Mouse (Mus musculus) ES-E14 (cell line): Measurements from ENCODE around the gene Cdkn1a.

Experiments
- CHD2 ChIP-seq: IDR thresholded peaks from 2 replicates; pipeline ENCODE4 v1.6.1; 2014; ENCODE audit warnings: mild to moderate bottlenecking, low read depth, low read length, inconsistent platforms
- HCFC1 ChIP-seq: IDR thresholded peaks from 2 replicates; pipeline ENCODE4 v1.6.1; 2012; ENCODE audit warnings: low read length, inconsistent platforms, borderline replicate concordance; ENCODE audit not compliant: insufficient read depth

DNA sequence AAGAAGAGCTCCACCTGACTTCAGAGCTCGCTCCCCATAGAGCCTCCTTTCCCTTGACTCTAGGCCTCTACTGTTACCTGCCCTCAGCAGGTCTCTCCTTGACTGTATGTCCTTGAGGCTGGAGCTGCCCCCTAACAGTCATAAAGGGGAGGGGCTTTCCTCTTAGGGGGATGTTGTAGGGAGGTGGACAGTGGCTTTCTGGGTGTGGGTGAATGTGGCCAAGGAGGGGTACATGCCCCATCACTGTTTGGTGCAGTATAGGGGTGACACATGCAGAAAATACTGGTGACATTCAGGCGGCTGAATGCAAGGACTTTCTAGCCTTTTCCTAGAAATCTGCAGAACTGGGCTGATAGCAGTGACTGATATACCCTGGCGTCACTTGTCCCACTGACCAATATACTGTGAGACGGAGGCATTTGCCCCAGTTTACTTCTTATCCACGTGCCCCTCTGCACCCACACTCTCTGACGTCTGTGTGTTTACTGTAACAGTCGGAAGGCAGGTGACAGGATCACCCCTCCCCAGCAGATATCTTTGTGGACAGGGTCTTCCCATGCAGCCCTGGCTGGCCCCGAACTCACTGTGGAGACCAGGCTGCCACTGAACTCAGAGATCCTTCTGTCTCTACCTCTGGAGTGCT, 26.4 kb downstream of the Cdkn1a start:
- TF ChIP-seq HCFC1 (no peak), CHD2 (no peak)
